Mouse (Mus musculus) A20 (cell line): ENCODE measurements around the gene Gphb5.
A peak's percentile ranks its signal among the peaks of the same experiment; 100 is the strongest.
"Not testable (repeated sequence)": the region's sequence is repeated elsewhere in the genome, so short reads cannot be mapped to it uniquely, and the experiment has no call there.

Source experiments
- DNase-seq: peaks from one replicate; pipeline ENCODE4 v3.0.0-alpha.2; 2011; ENCODE audit warnings: low read depth, low spot score

Gene Gphb5

GRCm38 (mm10) chr12:75416681-75417080 is at the start of gene Gphb5:
Gphb5 (minus strand) TSS chr12:75416781.
- no peak for DNase-seq

GRCm38 (mm10) chr12:75466206-75466605 is 49.6 kb upstream of the Gphb5 start:
- DNase-seq: no peak

GRCm38 (mm10) chr12:75464016-75464769 is 47.6 kb upstream of the Gphb5 start:
- DNase-seq: peak; percentile 34

DNA sequence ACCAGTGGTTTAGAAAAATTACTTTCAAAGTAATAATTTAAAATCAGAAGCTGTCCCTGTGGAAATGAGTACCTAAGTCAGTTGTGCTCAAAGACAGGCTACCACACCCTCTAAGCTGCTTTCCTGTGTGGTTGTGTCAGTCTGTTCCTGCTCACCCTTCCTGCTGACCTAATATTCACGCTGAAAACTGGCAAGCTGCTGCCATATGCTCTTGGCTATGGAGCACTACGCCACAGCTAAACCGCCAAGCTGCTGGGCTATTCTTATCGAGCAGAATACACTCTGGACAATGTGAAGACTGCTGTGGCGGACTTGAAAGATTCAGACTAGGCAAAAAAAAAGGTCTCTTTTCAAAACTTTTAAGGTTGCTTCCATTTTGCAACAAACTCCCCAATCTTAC is 44.0 kb upstream of the Gphb5 start:
- DNase-seq: no peak

GRCm38 (mm10) chr12:75459656-75460055 is 43.1 kb upstream of the Gphb5 start:
- no peak for DNase-seq

GRCm38 (mm10) chr12:75453441-75453840 is 36.9 kb upstream of the Gphb5 start:
- no peak for DNase-seq

DNA sequence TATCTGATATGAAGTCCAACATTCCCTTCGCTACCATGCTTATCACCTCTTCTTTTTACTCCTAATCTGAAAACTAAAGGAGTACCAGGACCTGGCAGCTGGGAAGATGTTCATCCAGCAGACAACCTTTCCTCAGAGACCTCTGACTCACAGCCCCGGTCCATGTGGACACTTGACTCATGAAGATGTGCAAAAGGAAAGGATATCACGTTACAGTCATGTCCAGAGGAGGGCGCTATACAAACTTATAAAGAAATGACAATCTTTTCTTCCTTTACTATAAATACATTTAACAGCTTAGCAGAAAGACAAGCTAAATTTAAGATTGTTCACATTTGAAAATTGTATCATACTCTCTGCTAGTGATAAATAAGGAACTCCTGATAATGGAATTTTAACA is 36.4 kb upstream of the Gphb5 start:
- peak; percentile 30 for DNase-seq

DNA sequence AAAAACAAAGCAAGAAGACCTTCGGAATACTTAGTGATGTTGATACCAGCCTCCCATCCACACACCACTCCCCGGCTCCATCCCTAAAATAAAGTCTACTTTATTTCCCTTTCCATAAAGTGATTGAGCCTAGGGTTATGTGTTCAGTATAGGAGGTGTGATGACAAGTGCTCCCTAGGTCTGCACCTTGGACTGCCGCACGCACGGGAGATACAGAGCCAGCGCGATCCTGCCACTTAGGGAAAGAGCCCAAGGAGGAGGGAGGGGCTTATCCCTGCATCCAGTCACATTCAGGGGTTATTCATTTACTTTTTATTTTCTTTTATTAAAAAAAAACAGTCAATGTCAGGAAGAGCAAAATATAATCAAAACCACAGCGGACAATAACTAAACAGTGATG is 34.0 kb upstream of the Gphb5 start:
- DNase-seq: no peak

GRCm38 (mm10) chr12:75450011-75450410 is 33.4 kb upstream of the Gphb5 start:
- DNase-seq: no peak

GRCm38 (mm10) chr12:75449475-75449966 is 32.9 kb upstream of the Gphb5 start:
- no peak for DNase-seq

DNA sequence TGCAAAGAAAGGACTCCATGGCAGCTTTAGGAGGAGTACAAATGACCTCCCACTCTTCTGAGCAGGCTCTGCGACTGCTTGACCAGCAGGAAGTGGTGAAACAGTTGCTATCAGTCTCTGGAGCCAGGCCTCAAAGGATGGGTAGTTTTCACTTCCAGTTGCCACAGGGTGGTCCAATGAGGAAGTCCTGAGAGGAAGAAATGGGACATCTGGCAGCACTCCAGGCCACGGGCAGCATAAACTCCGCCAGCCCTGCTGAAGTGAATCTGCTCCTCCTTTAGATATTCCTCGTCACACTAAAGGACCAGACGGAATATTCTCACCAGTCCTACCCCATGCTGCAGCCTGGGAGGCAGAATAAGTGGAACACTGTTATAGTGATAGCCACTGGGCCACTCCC is 32.3 kb upstream of the Gphb5 start:
- DNase-seq: no peak

- DNase-seq: no peak
Observed at GRCm38 (mm10) chr12:75446245-75446644, 29.7 kb upstream of the Gphb5 start.

GRCm38 (mm10) chr12:75432400-75432799 is 15.8 kb upstream of the Gphb5 start:
- not testable (repeated sequence) for DNase-seq

DNA sequence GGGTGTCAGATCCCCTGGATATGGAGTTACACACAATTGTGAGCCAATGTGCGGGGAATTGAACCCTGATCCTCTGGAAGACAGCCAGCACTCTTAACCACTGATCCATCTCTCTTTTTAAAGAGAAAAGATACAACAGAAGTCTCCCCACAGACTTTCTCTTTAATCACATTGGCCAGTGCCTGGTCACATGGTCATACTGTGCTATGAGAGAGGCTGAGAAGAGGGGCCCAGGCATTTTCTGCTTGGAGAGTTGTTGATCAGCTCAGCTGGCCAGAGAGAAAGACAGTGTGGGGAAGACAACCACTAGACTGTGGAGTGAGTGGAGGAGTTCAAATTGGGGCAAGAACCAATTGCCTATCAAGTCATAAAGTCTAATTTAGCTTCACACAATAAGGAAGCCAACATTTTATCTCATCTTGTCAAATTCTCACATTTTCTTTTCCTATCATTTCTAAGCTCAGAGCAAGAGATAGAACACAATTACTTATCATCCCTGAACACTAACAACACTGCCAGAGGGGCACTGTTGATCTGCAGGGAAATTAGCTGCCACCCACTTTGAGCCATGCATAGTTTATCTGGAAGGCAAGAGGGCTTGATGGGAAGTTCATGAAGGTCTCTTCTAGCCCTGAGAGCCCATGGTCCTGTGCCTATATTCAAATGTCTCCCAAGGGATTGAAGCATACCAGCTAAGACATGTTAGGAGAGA is 13.3 kb upstream of the Gphb5 start:
- no peak for DNase-seq

DNA sequence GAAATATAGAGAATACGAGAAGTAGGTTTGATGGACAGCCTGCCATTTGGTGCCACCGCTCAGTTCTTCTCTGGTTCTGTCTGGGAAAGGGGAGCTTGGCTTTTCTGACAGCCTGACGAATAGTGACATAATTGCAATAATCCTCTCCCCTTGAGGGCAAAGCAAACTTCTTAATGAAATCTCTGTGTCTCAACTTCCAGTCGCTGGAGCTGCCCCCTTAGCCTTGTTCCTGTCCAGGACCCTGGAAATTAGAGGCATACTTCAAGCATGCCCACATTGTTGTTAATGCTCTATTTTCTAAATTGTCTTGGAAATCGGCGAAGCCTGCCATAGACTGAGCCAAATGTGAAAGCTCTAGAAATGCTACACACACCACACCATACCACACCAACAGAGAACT is 12.1 kb upstream of the Gphb5 start:
- no peak for DNase-seq

DNA sequence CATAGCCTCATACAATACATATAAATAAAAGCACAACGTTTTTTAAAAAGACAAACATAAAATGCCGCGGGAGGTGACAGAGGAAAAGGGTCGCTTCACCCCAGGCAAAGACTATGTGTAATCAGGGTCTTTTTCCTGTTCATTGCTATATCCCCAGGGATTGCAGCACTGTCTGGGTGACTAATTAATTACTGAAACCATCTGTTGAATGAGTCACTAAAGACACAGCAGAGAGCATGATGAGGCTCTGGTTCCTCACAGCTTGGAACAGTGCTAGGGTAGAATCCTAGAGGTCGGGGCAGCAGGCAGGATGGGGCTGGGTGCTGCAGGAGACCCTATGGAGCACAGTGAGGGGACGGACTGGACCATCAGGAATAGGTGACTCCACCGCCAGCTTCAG is 9.3 kb upstream of the Gphb5 start:
- no peak for DNase-seq

GRCm38 (mm10) chr12:75424817-75425216 is 8.2 kb upstream of the Gphb5 start:
- no peak for DNase-seq

- DNase-seq: no peak
Observed at GRCm38 (mm10) chr12:75424359-75424758, 7.8 kb upstream of the Gphb5 start.

DNA sequence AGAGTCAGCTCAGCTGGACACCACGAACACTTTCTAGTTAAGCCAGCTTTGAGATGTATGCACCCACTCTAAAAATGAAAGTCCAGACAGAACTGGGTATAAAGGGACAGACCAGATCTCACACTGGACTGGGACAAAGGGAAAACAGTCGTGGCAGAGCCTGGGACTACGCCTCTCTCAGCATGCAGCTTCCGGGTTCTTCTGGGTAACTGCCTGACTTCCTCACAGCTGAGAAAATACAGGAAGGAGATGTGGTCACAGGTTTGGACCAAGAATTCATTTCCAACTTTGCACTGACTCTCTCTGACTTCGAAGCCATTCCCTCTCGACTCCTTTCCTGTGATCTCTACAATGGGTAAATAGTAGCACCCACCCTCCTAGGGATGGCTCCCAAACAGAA is 1.6 kb downstream of the Gphb5 start:
- DNase-seq: no peak

- DNase-seq: no peak
Observed at GRCm38 (mm10) chr12:75412964-75413363, 3.6 kb downstream of the Gphb5 start.

DNA sequence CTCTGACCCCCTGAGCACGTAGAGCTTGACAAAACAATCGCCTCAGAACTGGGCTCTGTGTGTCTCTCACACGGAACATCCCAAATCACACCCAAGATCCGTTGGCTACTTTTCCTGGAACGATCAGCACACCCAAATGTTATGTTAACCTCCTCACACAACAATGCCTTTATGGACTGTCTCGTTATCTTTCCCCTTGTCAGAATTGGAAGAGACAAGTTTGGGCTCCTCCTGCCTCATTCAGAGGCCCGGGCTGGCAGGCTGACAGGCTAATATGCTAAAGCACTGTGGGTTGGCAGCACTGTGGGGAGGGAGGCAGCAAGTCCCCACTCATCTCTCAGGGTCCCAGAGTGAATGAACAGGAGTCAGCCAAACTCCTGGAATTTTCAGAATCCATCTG is 19.5 kb downstream of the Gphb5 start:
- DNase-seq: no peak

DNA sequence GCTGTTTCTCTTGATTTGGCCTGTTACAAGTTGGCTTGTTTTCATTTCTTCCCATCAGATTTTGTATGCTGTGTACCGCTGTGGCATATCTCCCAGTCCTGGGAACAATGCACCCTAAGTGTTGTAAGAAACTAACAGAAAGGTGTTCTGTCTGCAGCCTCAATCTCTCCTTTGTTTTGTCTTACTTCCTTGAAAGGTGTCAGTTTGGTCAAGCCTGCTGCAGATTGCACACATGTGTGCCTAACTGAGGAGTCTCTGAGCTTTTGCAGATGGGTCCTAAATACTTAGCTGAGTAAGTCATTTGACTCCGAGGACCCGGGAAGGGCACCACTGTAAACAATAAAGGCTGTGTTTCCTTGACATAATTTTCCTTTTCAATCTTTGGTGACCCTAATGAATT is 20.0 kb downstream of the Gphb5 start:
- no peak for DNase-seq
